Mouse (Mus musculus): Measurements from ENCODE around the gene Lix1l.

DNA sequence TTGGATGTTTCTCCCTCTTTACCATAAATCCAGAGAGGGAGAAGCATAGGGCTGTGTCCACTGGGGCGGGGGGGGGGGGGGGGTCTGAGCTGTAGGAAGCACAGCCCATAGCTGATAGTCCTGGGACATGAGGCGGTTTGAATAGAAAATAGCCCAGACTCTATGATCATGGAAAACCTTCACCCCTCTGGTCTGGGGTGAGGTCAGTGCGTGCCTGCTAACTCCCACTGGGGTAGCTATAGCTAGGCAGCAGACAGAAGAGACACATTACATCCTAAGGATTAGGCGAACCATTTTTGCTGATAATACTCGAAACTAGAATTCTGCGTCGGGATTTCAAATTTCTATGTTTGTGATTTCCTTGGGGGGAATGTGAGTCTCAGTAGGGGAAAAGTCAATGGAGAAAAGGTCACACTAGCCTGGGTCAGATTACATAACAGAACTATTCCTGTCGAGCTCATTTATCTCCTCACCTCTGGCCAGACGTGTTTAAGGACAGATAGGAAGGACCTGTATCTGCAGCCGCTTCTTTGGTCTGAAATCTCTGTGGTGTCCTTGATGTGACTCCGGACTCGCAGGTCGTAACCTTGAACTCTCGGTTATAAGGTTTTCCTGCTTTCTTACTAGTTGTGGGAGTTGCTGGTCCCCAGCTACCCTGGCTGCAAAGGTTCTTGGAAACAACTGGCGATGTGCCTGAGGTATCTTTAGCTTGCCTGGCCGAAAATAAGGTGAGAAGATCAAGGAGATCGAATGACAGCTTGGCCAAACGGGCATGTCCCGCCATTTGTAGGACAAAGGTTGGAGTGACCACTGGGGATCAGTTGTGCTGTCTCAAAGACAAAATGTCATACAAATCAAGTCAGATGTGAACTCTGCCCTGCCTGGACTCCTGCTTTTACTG is 27.1 kb upstream of the Lix1l start:
- no peak for TF ChIP-seq CTCF (conservative IDR thresholded peaks at IDR 0.05; ENCODE audit: low read length)
- no peak for TF ChIP-seq POU5F1 (IDR thresholded peaks at IDR 0.05; ENCODE audit: borderline replicate concordance, low read length)
- TF ChIP-seq NANOG (IDR thresholded peaks at IDR 0.05; ENCODE audit: borderline replicate concordance, low read length): no peak

Measured in E14TG2a.4 (cell line).